Mouse (Mus musculus): ENCODE data around the gene Gm14214.

- TF ChIP-seq HCFC1 (IDR thresholded peaks at IDR 0.05; ENCODE audit: borderline replicate concordance, insufficient read depth, low read length) (no peak), ZNF384 (IDR thresholded peaks at IDR 0.05; ENCODE audit: low read depth, low read length) (no peak), MAFK (IDR thresholded peaks at IDR 0.05; ENCODE audit: insufficient read depth, low read depth, low read length) (no peak), ZC3H11A (IDR thresholded peaks at IDR 0.05; ENCODE audit: borderline replicate concordance, low read depth, low read length) (no peak), CHD2 (IDR thresholded peaks at IDR 0.05; ENCODE audit: low read depth, low read length) (no peak)
These were observed 33.8 kb downstream of the Gm14214 start for GRCm38 (mm10) chr2:154735986-154736385.

Measured in ES-E14 (cell line).